Mouse (Mus musculus): Measurements from ENCODE around the gene Gbp7. TPM values are rescaled to one million over a fixed set of nuclear protein-coding genes. Genes with fewer than 3 reads are reported as not detected.
"Not testable (repeated sequence)": the region's sequence is repeated elsewhere in the genome, so short reads cannot be mapped to it uniquely, and the experiment has no call there.

Gene Gbp7
- polyA plus RNA-seq, 1 experiment from 2014 or later: 0.69 TPM

DNA sequence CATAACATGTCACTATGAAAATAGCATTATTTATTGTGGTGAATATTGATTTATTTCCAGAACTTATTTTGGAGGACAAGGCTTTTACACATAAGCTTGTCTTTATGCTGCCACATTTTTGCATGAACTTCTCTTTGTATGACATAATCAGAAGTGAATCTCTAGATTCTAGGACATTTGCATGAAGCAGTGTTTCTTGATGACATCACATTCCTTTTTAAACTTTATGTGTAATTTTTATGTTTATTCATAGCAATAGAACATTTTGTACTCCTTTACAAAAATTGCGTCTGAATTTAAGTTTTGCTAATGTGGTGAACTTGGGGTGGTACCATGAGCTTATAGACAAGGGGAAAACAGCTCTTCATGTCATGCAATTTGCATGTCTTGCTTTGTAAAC is 5.5 kb downstream of the Gbp7 start:
- no peak for DNase-seq (ENCODE audit: low spot score)
- no peaks in the 10 kb centered on the region for H3K36me3 ChIP-seq (replicated peaks)
- H3K27ac ChIP-seq (replicated peaks): no peak overlapping the region
- H3K9me3 ChIP-seq: no peaks in the 10 kb centered on the region
- 61% methylated on average over 1 of the region's 1 CpGs for WGBS
- peaks cover 3% of the 10 kb centered on the region; the same call in 1 of the 2 replicates for H3K4me1 ChIP-seq
- peaks cover 20% of the 10 kb centered on the region for H3K27me3 ChIP-seq (replicated peaks; ENCODE audit: low read depth, poor library complexity, severe bottlenecking)
- H3K4me3 ChIP-seq: no peak overlapping the region

DNA sequence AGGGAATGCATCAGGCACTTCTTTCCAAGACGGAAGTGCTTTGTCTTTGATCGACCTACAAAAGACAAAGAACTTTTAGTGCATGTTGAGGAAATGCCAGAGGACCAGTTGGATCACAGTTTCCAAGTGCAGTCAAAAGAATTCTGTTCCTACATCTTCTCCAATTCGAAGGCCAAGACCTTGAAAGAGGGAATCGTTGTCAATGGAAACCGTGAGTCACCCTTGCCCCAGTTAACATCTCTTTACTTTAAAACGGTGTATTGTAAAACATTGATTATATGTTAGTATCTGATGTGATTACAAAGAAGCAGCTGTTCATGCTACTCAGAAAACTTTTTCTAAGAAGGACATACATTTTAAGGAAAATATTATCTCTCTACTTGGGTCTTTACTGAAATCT is 11.2 kb downstream of the Gbp7 start:
- no peaks in the 10 kb centered on the region for H3K27me3 ChIP-seq (replicated peaks; ENCODE audit: low read depth, poor library complexity, severe bottlenecking)
- no peaks in the 10 kb centered on the region for H3K36me3 ChIP-seq (replicated peaks)
- WGBS: 82% methylated on average over 6 of the region's 6 CpGs
- no peaks in the 10 kb centered on the region for H3K9me3 ChIP-seq
- H3K4me1 ChIP-seq: no peaks in the 10 kb centered on the region
- H3K4me3 ChIP-seq: no peak overlapping the region
- DNase-seq (ENCODE audit: low spot score): no peak
- no peak overlapping the region for H3K27ac ChIP-seq (replicated peaks)

DNA sequence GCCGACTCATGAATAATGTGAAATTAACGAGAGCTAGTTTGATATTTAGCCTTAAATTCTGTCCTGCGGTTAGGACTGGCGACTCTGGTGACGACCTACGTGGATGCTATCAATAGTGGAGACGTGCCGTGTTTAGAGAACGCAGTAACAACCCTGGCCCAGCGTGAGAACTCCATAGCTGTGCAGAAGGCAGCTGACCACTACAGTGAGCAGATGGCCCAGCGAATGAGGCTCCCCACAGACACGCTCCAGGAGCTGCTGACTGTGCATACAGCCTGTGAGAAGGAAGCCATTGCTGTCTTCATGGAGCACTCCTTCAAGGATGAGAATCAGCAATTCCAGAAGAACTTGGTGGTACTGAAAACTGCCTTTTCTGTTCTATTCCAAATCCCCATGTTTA is 12.6 kb downstream of the Gbp7 start:
- 91% methylated on average over 12 of the region's 12 CpGs for WGBS
- not testable (repeated sequence) for H3K4me3 ChIP-seq; H3K36me3 ChIP-seq (replicated peaks); H3K27ac ChIP-seq (replicated peaks); H3K9me3 ChIP-seq; DNase-seq (ENCODE audit: low spot score); H3K27me3 ChIP-seq (replicated peaks; ENCODE audit: low read depth, poor library complexity, severe bottlenecking); H3K4me1 ChIP-seq

DNA sequence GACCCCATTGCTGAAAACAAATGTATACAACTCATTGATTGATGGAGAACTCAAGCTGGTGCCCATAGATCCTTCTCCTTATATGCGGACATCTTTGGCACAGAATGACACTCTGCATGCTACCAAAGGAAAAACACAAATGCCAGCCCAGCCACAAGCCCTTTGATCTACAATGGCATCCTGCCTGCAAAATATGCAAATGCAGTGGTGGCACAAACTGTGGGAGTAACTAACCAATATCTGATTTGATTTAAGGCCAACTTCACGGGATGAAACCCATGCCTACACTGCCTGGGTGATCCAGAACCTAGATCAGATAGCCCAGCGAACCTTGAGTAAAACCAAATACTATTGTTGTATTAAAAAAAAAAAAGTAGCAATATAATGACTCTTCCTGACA is 16.5 kb downstream of the Gbp7 start:
- 86% methylated on average over 3 of the region's 3 CpGs for WGBS
- no peak overlapping the region for H3K4me3 ChIP-seq

DNA sequence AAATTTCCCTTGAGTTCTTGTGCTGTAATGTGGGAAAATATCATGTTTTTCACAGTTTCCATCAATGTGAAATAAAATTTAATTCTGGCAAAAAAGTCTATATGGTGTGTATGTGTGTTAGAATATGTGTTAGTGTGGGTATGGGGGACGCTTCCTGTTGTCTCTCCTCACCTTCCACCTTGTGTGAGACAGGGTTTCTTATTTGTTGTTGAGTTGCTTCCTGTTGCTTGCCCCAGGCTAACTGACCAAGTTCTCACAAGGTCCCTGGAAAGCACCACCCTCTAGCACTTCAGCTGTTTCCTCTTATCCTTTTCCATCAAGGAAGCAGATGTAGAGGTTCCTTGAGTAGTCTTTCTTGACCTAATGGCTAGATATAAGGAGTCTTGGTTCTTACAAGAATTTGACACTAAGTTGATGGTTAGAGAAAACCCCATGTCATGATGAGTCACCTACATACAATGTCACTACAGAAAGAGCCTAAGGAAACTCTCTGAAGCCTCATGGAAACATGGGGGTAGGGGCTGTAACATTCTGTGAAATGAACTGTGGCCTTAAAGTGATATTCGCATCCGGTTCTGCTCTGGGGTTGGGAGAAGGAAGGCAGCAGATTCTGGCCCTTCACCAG is 20.0 kb downstream of the Gbp7 start:
- no peak for DNase-seq (ENCODE audit: low spot score)
- Histone ChIP-seq H3K4me1 (no peaks in the 10 kb centered on the region), H3K4me3 (no peak overlapping the region), H3K27me3 (replicated peaks; ENCODE audit: low read depth, poor library complexity, severe bottlenecking) (no peaks in the 10 kb centered on the region), H3K36me3 (replicated peaks) (no peaks in the 10 kb centered on the region), H3K9me3 (no peaks in the 10 kb centered on the region), H3K27ac (replicated peaks) (no peak overlapping the region)
- WGBS: 80% methylated on average over 3 of the region's 3 CpGs

More for the DNA sequence above, 16.5 kb downstream of the Gbp7 start:
- no peaks in the 10 kb centered on the region for H3K4me1 ChIP-seq
- H3K27me3 ChIP-seq (replicated peaks; ENCODE audit: low read depth, poor library complexity, severe bottlenecking): no peaks in the 10 kb centered on the region
- no peak for DNase-seq (ENCODE audit: low spot score)
- H3K9me3 ChIP-seq: no peaks in the 10 kb centered on the region
- H3K27ac ChIP-seq (replicated peaks): no peak overlapping the region
- no peaks in the 10 kb centered on the region for H3K36me3 ChIP-seq (replicated peaks)

DNA sequence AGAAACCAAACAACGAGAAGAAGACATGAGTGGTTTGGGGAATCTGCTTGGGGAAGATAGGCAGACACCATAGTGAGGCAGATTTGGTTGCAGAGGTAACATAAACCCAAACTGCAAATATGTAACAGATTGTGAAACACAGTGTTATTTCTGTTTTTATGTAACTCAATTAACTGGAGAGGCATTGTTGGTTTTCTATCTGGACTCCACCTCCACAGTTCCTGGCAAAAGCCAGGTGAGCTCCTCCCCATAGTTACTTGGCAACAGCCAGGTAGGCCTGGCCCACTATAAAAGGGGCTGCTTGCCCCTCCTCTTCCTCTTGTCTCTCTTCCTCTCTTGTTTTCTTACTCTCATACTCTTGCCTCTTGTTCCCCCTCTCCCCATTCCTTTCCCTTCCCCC is 24.5 kb downstream of the Gbp7 start:
- Histone ChIP-seq H3K9me3 (no peaks in the 10 kb centered on the region), H3K27ac (replicated peaks) (no peak overlapping the region), H3K36me3 (replicated peaks) (no peaks in the 10 kb centered on the region), H3K27me3 (replicated peaks; ENCODE audit: low read depth, poor library complexity, severe bottlenecking) (no peaks in the 10 kb centered on the region), H3K4me1 (no peaks in the 10 kb centered on the region), H3K4me3 (no peak overlapping the region)
- 78% methylated on average over 1 of the region's 1 CpGs for whole genome bisulfite sequencing
- no peak for DNase-seq (ENCODE audit: low spot score)

DNA sequence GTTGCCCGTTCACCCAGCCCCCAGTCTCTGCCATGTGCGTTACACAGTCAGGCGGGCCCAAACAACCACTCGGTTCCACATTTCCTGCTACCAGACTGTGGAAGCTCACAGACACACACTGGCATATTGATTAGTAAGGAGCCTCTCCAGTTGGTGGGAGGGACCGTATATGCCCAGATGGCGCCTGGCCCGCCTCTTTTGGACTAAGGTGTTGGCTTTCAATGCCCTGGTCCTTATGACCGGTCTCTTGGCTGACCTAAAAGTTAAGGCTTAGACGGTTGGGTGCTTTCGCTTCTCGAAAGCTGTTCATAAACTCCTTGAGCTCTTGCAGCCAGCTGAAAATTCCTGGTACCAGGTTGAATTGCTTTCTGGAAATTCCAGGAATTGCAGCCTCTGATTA is 25.5 kb downstream of the Gbp7 start:
- WGBS: 91% methylated on average over 11 of the region's 11 CpGs
- H3K4me1 ChIP-seq: peaks cover 4% of the 10 kb centered on the region; the same call in 1 of the 2 replicates
- H3K36me3 ChIP-seq (replicated peaks): no peaks in the 10 kb centered on the region
- H3K4me3 ChIP-seq: no peak overlapping the region
- no peak overlapping the region for H3K27ac ChIP-seq (replicated peaks)
- no peaks in the 10 kb centered on the region for H3K27me3 ChIP-seq (replicated peaks; ENCODE audit: low read depth, poor library complexity, severe bottlenecking)
- no peak for DNase-seq (ENCODE audit: low spot score)
- no peaks in the 10 kb centered on the region for H3K9me3 ChIP-seq

DNA sequence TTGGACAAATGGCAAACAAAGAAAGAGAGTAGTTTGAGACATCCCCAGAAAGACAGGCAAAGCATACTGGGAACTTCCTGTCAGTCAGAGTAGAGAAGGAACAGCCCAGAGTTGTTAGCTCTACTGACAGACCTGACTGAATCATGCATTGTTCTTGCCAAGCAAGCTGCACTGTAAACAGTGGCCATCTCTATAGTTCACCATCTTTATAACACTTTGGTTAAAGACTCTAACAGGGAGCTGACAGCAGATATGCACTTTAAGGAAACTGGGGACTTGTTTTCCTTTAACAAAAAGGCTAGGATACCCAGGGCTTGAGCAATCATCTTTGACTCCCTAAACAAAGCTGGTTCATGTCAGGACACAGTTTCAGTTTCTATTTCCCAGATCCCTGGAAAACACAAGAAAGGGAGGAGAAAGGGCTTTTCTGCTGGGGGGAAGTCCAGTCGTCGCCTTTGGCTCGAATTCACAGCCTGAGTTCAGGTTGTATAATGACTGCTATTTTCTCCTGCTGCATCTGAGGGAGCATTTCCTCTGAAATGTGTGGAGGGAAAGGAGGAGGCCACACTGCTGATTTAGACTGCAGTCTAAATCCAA is 29.6 kb downstream of the Gbp7 start, which contains the start of gene Gbp3:
TSS of gene Gbp3 (plus strand) at position 395 of the 597 bp plus-strand sequence.
- Histone ChIP-seq H3K4me1 (peaks cover 4% of the 10 kb centered on the region; the same call in 1 of the 2 replicates), H3K27ac (replicated peaks) (peak within 1 kb of the TSS; percentile 48; the same call in 1 of the 2 replicates), H3K36me3 (replicated peaks) (no peaks in the 10 kb centered on the region), H3K9me3 (no peaks in the 10 kb centered on the region), H3K4me3 (peak within 1 kb of the TSS; percentile 42), H3K27me3 (replicated peaks; ENCODE audit: low read depth, poor library complexity, severe bottlenecking) (no peaks in the 10 kb centered on the region)
- DNase-seq (ENCODE audit: low spot score): no peak
- 31% methylated on average over 3 of the region's 3 CpGs for WGBS

DNA sequence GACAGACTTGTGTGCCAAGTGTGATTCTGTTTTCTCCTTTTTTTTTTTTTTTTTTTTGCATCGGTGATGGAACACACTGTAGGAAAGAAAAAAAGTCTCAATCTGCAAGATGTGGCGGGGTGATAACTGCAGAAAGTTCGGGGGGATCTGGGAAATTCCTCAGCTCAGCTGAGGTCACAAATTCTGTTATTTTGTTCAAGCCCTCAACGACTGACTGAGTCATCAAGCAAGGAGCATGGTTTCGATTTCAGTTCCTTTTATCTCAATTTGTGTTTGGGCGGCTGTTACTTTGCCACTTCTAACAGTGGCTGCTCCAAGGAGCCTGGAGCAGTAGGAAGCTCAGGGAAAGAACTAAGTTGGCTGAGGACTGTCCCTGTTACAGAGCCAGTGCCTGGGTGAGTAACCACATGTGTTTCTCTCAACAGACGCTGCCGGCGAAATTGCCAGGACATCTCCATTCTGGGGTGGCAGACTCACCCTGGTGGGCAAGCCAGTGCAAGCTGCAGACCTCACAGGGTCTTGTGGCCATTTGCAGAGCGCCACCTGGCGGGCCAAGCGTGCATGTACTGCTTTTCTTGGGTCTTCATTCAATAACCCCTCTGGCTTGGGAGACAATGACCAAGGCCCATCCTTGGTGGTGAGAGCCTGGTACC is 30.3 kb downstream of the Gbp7 start:
- no peaks in the 10 kb centered on the region for H3K36me3 ChIP-seq (replicated peaks)
- H3K27ac ChIP-seq (replicated peaks): no peak overlapping the region
- H3K4me3 ChIP-seq: peak overlapping the region; percentile 42
- no peaks in the 10 kb centered on the region for H3K9me3 ChIP-seq
- peaks cover 4% of the 10 kb centered on the region; the same call in 1 of the 2 replicates for H3K4me1 ChIP-seq
- H3K27me3 ChIP-seq (replicated peaks; ENCODE audit: low read depth, poor library complexity, severe bottlenecking): no peaks in the 10 kb centered on the region
- DNase-seq (ENCODE audit: low spot score): peak; percentile 87
- WGBS: 18% methylated on average over 12 of the region's 12 CpGs

DNA sequence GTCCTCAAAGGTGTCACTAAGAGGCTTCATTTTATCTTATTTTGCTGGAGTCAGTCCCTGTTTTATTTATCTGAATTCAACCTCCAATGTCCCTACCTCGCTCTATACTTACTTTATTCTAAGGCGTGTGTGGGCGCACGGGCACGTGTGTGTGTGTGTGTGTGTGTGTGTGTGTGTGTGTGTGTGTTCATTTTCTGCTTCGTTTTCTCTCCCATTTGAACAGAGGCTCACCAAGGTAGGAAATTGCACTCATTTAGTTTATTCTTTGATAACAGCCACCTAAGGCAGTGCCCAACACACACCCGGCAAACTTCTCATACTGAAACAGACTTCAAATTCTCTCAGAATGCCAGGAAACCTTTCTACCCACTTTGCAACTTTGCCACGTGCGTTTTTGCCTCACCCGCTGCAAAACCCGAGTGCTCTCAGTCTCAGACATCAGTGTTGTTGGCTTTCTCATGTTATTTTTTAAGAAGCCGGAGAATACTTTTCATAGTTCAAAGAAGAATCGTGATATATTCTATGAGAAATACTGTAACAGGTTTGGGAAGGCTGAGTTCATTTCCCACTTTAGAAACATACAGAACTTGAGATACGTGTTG is 31.0 kb downstream of the Gbp7 start:
- DNase-seq (ENCODE audit: low spot score): no peak
- H3K4me1 ChIP-seq: peaks cover 4% of the 10 kb centered on the region; the same call in 1 of the 2 replicates
- no peaks in the 10 kb centered on the region for H3K36me3 ChIP-seq (replicated peaks)
- no peak overlapping the region for H3K27ac ChIP-seq (replicated peaks)
- H3K27me3 ChIP-seq (replicated peaks; ENCODE audit: low read depth, poor library complexity, severe bottlenecking): no peaks in the 10 kb centered on the region
- no peak overlapping the region for H3K4me3 ChIP-seq
- 88% methylated on average over 14 of the region's 14 CpGs for whole genome bisulfite sequencing
- H3K9me3 ChIP-seq: no peaks in the 10 kb centered on the region

DNA sequence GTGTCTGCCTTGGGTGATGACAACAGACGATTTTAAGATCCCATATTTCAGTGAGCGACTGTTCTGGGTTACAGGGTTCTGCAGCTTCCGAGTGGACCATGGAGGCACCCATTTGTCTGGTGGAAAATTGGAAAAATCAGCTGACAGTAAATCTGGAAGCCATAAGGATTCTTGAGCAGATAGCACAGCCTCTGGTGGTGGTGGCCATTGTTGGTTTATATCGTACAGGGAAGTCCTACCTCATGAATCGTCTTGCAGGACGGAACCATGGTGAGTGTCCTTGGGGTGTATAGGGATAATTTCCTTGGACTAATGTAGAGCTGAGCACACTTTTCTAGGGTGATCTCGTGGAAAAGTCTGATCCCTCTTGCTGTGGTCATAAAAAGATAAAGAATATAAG is 31.5 kb downstream of the Gbp7 start:
- H3K27ac ChIP-seq (replicated peaks): no peak overlapping the region
- 84% methylated on average over 7 of the region's 7 CpGs for WGBS

DNA sequence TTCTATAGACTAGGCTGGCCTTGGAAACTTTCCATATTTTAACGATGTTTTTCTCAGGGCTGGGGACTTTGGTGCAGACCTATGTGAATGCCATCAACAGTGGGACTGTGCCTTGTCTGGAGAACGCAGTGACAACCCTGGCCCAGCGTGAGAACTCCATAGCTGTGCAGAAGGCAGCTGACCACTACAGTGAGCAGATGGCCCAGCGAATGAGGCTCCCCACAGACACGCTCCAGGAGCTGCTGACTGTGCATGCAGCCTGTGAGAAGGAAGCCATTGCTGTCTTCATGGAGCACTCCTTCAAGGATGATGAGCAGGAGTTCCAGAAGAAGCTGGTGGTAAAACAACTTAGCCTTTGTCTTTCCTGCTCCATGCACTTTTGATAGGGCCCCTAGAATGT is 37.3 kb downstream of the Gbp7 start:
- not testable (repeated sequence) for H3K27me3 ChIP-seq (replicated peaks; ENCODE audit: low read depth, poor library complexity, severe bottlenecking); DNase-seq (ENCODE audit: low spot score); H3K4me3 ChIP-seq; H3K36me3 ChIP-seq (replicated peaks); H3K4me1 ChIP-seq; H3K9me3 ChIP-seq; H3K27ac ChIP-seq (replicated peaks)
- 80% methylated on average over 5 of the region's 5 CpGs for WGBS

More for the DNA sequence above, 31.5 kb downstream of the Gbp7 start:
- Histone ChIP-seq H3K27me3 (replicated peaks; ENCODE audit: low read depth, poor library complexity, severe bottlenecking) (no peaks in the 10 kb centered on the region), H3K4me1 (peaks cover 4% of the 10 kb centered on the region; the same call in 1 of the 2 replicates), H3K36me3 (replicated peaks) (no peaks in the 10 kb centered on the region), H3K9me3 (no peaks in the 10 kb centered on the region), H3K4me3 (no peak overlapping the region)
- no peak for DNase-seq (ENCODE audit: low spot score)
